Mouse (Mus musculus): ENCODE data around the gene Pop7.

The Pop7 gene

GRCm38 (mm10) chr5:137491559-137491958, 10.8 kb downstream of the Pop7 start:
- peak; percentile 13 for DNase-seq

- no peak for DNase-seq
Measured at GRCm38 (mm10) chr5:137487616-137488015, 14.7 kb downstream of the Pop7 start.

GRCm38 (mm10) chr5:137485851-137486155, 16.5 kb downstream of the Pop7 start:
- DNase-seq = no peak

GRCm38 (mm10) chr5:137485071-137485850, 17.1 kb downstream of the Pop7 start:
- no peak for DNase-seq

GRCm38 (mm10) chr5:137481897-137482296, 20.4 kb downstream of the Pop7 start:
- no peak for DNase-seq

GRCm38 (mm10) chr5:137481138-137481537, 21.2 kb downstream of the Pop7 start:
- DNase-seq = peak; percentile 49

- no peak for DNase-seq
Measured at GRCm38 (mm10) chr5:137476964-137477363, 25.4 kb downstream of the Pop7 start, which contains the start of gene Zan. Gene Zan, minus strand, starts transcription at chr5:137477064.

- no peak for DNase-seq
Measured at GRCm38 (mm10) chr5:137474351-137474750, 28.0 kb downstream of the Pop7 start.

GRCm38 (mm10) chr5:137472252-137472904, 29.9 kb downstream of the Pop7 start:
- no peak for DNase-seq

- DNase-seq = no peak
Measured at GRCm38 (mm10) chr5:137466946-137467345, 35.4 kb downstream of the Pop7 start.

- DNase-seq = no peak
Measured at GRCm38 (mm10) chr5:137465049-137465448, 37.3 kb downstream of the Pop7 start.

- no peak for DNase-seq
Measured at GRCm38 (mm10) chr5:137455866-137456591, 46.3 kb downstream of the Pop7 start.

GRCm38 (mm10) chr5:137455206-137455605, 47.1 kb downstream of the Pop7 start:
- no peak for DNase-seq
